27 mouse cellular contexts compared by ENCODE assay signal in the genomic region with DNA sequence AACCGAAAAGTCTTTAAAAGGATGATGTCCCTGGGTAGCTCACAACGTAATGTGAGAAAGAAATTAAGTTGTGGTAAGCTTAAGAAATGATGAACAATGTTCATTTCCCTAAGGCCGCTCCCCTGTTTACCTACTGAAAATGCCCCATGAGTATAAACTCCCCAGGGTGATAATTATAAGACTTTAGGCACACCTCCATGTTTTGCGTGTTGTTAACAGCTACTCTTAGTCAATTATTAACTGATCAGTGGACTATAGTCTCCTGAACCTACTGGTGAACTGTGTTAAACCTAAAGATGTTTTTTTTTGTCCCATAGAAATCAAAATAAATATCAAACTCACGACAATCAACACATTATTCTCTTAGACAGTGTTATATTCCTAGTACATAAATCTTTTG. TPM values are rescaled to one million over a fixed set of nuclear protein-coding genes. Genes with fewer than 3 reads are reported as not detected.
DNase-seq lines count a peak whose midpoint lies in the region; ATAC-seq and TF ChIP-seq lines count a peak whose summit lies in the region.
"Had no signal": no experiment of that assay in that cellular context is flagged by ENCODE, and none has a peak within 500 bp of the region (broad histone marks: within the 10 kb centered on the region; RNA-seq: fewer than 3 reads in every experiment).

A gene (minus strand): TSS at position 183 of the 400 bp plus-strand sequence.

- peak within 1 kb of the TSS; percentile 55 for H3K4me2 ChIP-seq in intestine, postnatal 0 days (replicated peaks; ENCODE audit: low read depth)
- H3K4me2 ChIP-seq in kidney, postnatal 0 days (ENCODE audit: low read length): no peak within 1 kb of the TSS
- H3K4me2 ChIP-seq in stomach, postnatal 0 days (replicated peaks; ENCODE audit: low read depth): no peak within 1 kb of the TSS
- H3K4me2 ChIP-seq: heart, embryonic 13.5 days; hindbrain, embryonic 13.5 days; liver, embryonic 15.5 days; neural tube, embryonic 15.5 days had no signal

- H3K9me3 ChIP-seq in intestine, postnatal 0 days (ENCODE audit: control insufficient read depth): no peaks in the 10 kb centered on the region
- no peaks in the 10 kb centered on the region for H3K9me3 ChIP-seq in kidney, postnatal 0 days (replicated peaks; ENCODE audit: low read length)
- no peaks in the 10 kb centered on the region for H3K9me3 ChIP-seq in stomach, postnatal 0 days (ENCODE audit: control insufficient read depth, low read length)
- H3K9me3 ChIP-seq: heart, embryonic 13.5 days; hindbrain, embryonic 13.5 days; liver, embryonic 15.5 days; megakaryocyte, embryonic 14.5 days; neural tube, embryonic 15.5 days had no signal

- H3K4me1 ChIP-seq in intestine, postnatal 0 days (replicated peaks; ENCODE audit: control insufficient read depth, insufficient read depth, low read length): no peaks in the 10 kb centered on the region
- no peaks in the 10 kb centered on the region for H3K4me1 ChIP-seq in kidney, postnatal 0 days (replicated peaks; ENCODE audit: insufficient read depth, low read length)
- H3K4me1 ChIP-seq in stomach, postnatal 0 days (replicated peaks; ENCODE audit: control insufficient read depth, insufficient read depth): no peaks in the 10 kb centered on the region
- H3K4me1 ChIP-seq: heart, embryonic 13.5 days; hindbrain, embryonic 13.5 days; liver, embryonic 15.5 days; megakaryocyte, embryonic 14.5 days; neural tube, embryonic 15.5 days had no signal

- no peak for TF ChIP-seq CTCF in intestine, postnatal 0 days (IDR thresholded peaks at IDR 0.05; ENCODE audit: low read depth)
- TF ChIP-seq CTCF in kidney, postnatal 0 days (IDR thresholded peaks at IDR 0.05; ENCODE audit: low read depth): no peak
- TF ChIP-seq CTCF in stomach, postnatal 0 days (IDR thresholded peaks at IDR 0.05; ENCODE audit: low read depth): no peak

- DNase-seq in kidney, adult 18-20 months: peak; percentile 35
- no peak for DNase-seq in kidney, postnatal 10 days
- peak; percentile 24 for DNase-seq in kidney, postnatal 0 days (ENCODE audit: low spot score)
- DNase-seq in stomach, postnatal 0 days (ENCODE audit: low spot score): no peak
- no peak for DNase-seq in layer of hippocampus, adult 11-12 months (ENCODE audit: low spot score)
- DNase-seq: adrenal gland, postnatal 25 days; cerebellum, adult 18-20 months; cerebellum, postnatal 25 days; gastrocnemius, adult 2 months; right cerebral cortex, postnatal 4 days; thymus, postnatal 36 days had no signal

- peak; percentile 95 for ATAC-seq in intestine, postnatal 0 days
- ATAC-seq in kidney, postnatal 0 days (replicated peaks; ENCODE audit: low FRiP score, low read depth): peak; percentile 79
- ATAC-seq in stomach, postnatal 0 days (ENCODE audit: low FRiP score, low TSS enrichment): peak; percentile 94
- no peak for ATAC-seq in granulocyte monocyte progenitor cell, adult 5-6 weeks (replicated peaks; ENCODE audit: poor library complexity, severe bottlenecking)
- ATAC-seq: inflammation-experienced regulatory T-cells, adult 6 months; midbrain, embryonic 16.5 days had no signal

- no peak within 1 kb of the TSS for H3K9ac ChIP-seq in intestine, postnatal 0 days (ENCODE audit: low read depth, low read length)
- no peak within 1 kb of the TSS for H3K9ac ChIP-seq in kidney, postnatal 0 days (ENCODE audit: low read depth, low read length)
- H3K9ac ChIP-seq in stomach, postnatal 0 days (ENCODE audit: low read length): no peak within 1 kb of the TSS
- H3K9ac ChIP-seq: heart, embryonic 13.5 days; hindbrain, embryonic 13.5 days; liver, embryonic 15.5 days; neural tube, embryonic 15.5 days had no signal

- peak within 1 kb of the TSS; percentile 26 for H3K4me3 ChIP-seq in intestine, postnatal 0 days (ENCODE audit: low read depth, low read length)
- no peak within 1 kb of the TSS for H3K4me3 ChIP-seq in kidney, postnatal 0 days (replicated peaks; ENCODE audit: low read depth, low read length)
- no peak within 1 kb of the TSS for H3K4me3 ChIP-seq in stomach, postnatal 0 days (ENCODE audit: low read depth, low read length)
- H3K4me3 ChIP-seq: gastrocnemius, adult 2 months; heart, embryonic 13.5 days; hindbrain, embryonic 13.5 days; liver, embryonic 15.5 days; megakaryocyte, embryonic 14.5 days; neural tube, embryonic 15.5 days had no signal

- H3K36me3 ChIP-seq in intestine, postnatal 0 days (ENCODE audit: control insufficient read depth, insufficient read depth): no peaks in the 10 kb centered on the region
- no peaks in the 10 kb centered on the region for H3K36me3 ChIP-seq in kidney, postnatal 0 days (ENCODE audit: insufficient read depth, low read length)
- no peaks in the 10 kb centered on the region for H3K36me3 ChIP-seq in stomach, postnatal 0 days (ENCODE audit: control insufficient read depth, insufficient read depth, low read length)
- H3K36me3 ChIP-seq: heart, embryonic 13.5 days; hindbrain, embryonic 13.5 days; liver, embryonic 15.5 days; neural tube, embryonic 15.5 days had no signal

- no peak for TF ChIP-seq EP300 in stomach, postnatal 0 days (optimal IDR thresholded peaks at IDR 0.05)

- 36% methylated on average over 5 of the region's 5 CpGs for WGBS in intestine, postnatal 0 days
- WGBS in kidney, postnatal 0 days: 66% methylated on average over 5 of the region's 5 CpGs
- 57% methylated on average over 5 of the region's 5 CpGs for WGBS in stomach, postnatal 0 days

- no peak within 1 kb of the TSS for H3K27ac ChIP-seq in intestine, postnatal 0 days (ENCODE audit: low read depth, low read length)
- no peak within 1 kb of the TSS for H3K27ac ChIP-seq in kidney, postnatal 0 days
- no peak within 1 kb of the TSS for H3K27ac ChIP-seq in stomach, postnatal 0 days (replicated peaks)
- H3K27ac ChIP-seq: gastrocnemius, adult 2 months; heart, embryonic 13.5 days; hindbrain, embryonic 13.5 days; liver, embryonic 15.5 days; neural tube, embryonic 15.5 days had no signal

- no peaks in the 10 kb centered on the region for H3K27me3 ChIP-seq in intestine, postnatal 0 days (replicated peaks; ENCODE audit: control insufficient read depth, insufficient read depth, low read length)
- no peaks in the 10 kb centered on the region for H3K27me3 ChIP-seq in kidney, postnatal 0 days (ENCODE audit: insufficient read depth, low read length)
- H3K27me3 ChIP-seq in stomach, postnatal 0 days (ENCODE audit: control insufficient read depth, insufficient read depth, low read length): no peaks in the 10 kb centered on the region
- H3K27me3 ChIP-seq: CH12.LX; heart, embryonic 13.5 days; hindbrain, embryonic 13.5 days; liver, embryonic 15.5 days; megakaryocyte, embryonic 14.5 days; neural tube, embryonic 15.5 days had no signal

RNA-seq across cellular contexts. Expression of the gene that starts here (rescaled TPM):
- polyA plus RNA-seq in intestine, postnatal 0 days (2015; fragmentation: Nextera tagmentation; extraction: Ambion mirVana): 210 and 241 TPM in 2 replicates
- polyA plus RNA-seq in kidney, postnatal 0 days (2015; fragmentation: Nextera tagmentation; extraction: Ambion mirVana): 192 and 215 TPM in 2 replicates
- polyA plus RNA-seq in stomach, postnatal 0 days (2015; fragmentation: Nextera tagmentation; extraction: Ambion mirVana): 42.1 and 44.3 TPM in 2 replicates
- not detected in 2 replicates for total RNA-seq in granulocyte monocyte progenitor cell, adult 5-6 weeks (2014; fragmentation: Nextera tagmentation)
- total RNA-seq in granulocyte monocyte progenitor cell, adult 5-6 weeks (2017): not detected in 2 replicates
- total RNA-seq: adrenal gland, postnatal 25 days; CH12.LX; gastrocnemius, adult 2 months; heart, postnatal 25 days; layer of hippocampus, postnatal 10 days; left cerebral cortex, adult 8-10 months; MEL had no signal
- polyA plus RNA-seq: forebrain, embryonic 11.5 days; heart, embryonic 13.5 days; hindbrain, embryonic 13.5 days; limb, embryonic 11.5 days; midbrain, embryonic 16.5 days; neural tube, embryonic 15.5 days had no signal

Comparison
In these comparisons a context has a peak if more than half of its experiments do, and no peak if none do; other contexts are left out.
1. DNase-seq: peak in kidney, adult 18-20 months (single experiment) and kidney, postnatal 0 days (single experiment); none in kidney, postnatal 10 days (single experiment), stomach, postnatal 0 days (single experiment) and layer of hippocampus, adult 11-12 months (single experiment).